Mouse (Mus musculus): ENCODE measurements around the gene Cacna1s. TPM values are rescaled to one million over a fixed set of nuclear protein-coding genes. Genes with fewer than 3 reads are reported as not detected.

The Cacna1s gene
- polyA plus RNA-seq, 1 experiment from 2014 or later: not detected

- Histone ChIP-seq H3K27ac (ENCODE audit: low read depth) (no peak overlapping the region), H3K9ac (no peak overlapping the region), H3K27me3 (ENCODE audit: insufficient read depth, low read length) (no peaks in the 10 kb centered on the region), H3K4me2 (no peak overlapping the region), H3K36me3 (ENCODE audit: insufficient read depth) (no peaks in the 10 kb centered on the region), H3K9me3 (ENCODE audit: low read depth, low read length) (no peaks in the 10 kb centered on the region), H3K4me1 (ENCODE audit: insufficient read depth) (no peaks in the 10 kb centered on the region), H3K4me3 (ENCODE audit: low read depth, low read length) (no peak overlapping the region)
- TF ChIP-seq CTCF (IDR thresholded peaks at IDR 0.05; ENCODE audit: low read depth): peak; percentile 87
- 26% methylated on average over 3 of the region's 3 CpGs for WGBS
- ATAC-seq (ENCODE audit: insufficient read depth): peak; percentile 61; the same call in 1 of the 2 replicates
- peak; percentile 85 for DNase-seq
Measured at GRCm38 (mm10) chr1:136116183-136116582, 63.6 kb downstream of the Cacna1s start.

GRCm38 (mm10) chr1:136117069-136117468 lies 64.5 kb downstream of the Cacna1s start:
- Histone ChIP-seq H3K9ac (no peak overlapping the region), H3K4me2 (no peak overlapping the region), H3K4me3 (ENCODE audit: low read depth, low read length) (no peak overlapping the region), H3K27ac (ENCODE audit: low read depth) (no peak overlapping the region), H3K9me3 (ENCODE audit: low read depth, low read length) (no peaks in the 10 kb centered on the region), H3K36me3 (ENCODE audit: insufficient read depth) (no peaks in the 10 kb centered on the region), H3K27me3 (ENCODE audit: insufficient read depth, low read length) (no peaks in the 10 kb centered on the region), H3K4me1 (ENCODE audit: insufficient read depth) (no peaks in the 10 kb centered on the region)
- 77% methylated on average over 9 of the region's 9 CpGs for WGBS
- TF ChIP-seq CTCF (IDR thresholded peaks at IDR 0.05; ENCODE audit: low read depth): no peak
- no peak for DNase-seq
- no peak for ATAC-seq (ENCODE audit: insufficient read depth)

- peak; percentile 44 for DNase-seq
- Histone ChIP-seq H3K4me3 (ENCODE audit: low read depth, low read length) (no peak overlapping the region), H3K27ac (ENCODE audit: low read depth) (no peak overlapping the region), H3K9ac (no peak overlapping the region), H3K4me2 (no peak overlapping the region), H3K4me1 (ENCODE audit: insufficient read depth) (no peaks in the 10 kb centered on the region), H3K36me3 (ENCODE audit: insufficient read depth) (no peaks in the 10 kb centered on the region), H3K27me3 (ENCODE audit: insufficient read depth, low read length) (no peaks in the 10 kb centered on the region), H3K9me3 (ENCODE audit: low read depth, low read length) (no peaks in the 10 kb centered on the region)
- TF ChIP-seq CTCF (IDR thresholded peaks at IDR 0.05; ENCODE audit: low read depth): no peak
- WGBS: 38% methylated on average over 8 of the region's 8 CpGs
- ATAC-seq (ENCODE audit: insufficient read depth): no peak
Measured at GRCm38 (mm10) chr1:136118875-136119274, 66.3 kb downstream of the Cacna1s start.

- Histone ChIP-seq H3K27me3 (ENCODE audit: insufficient read depth, low read length) (no peaks in the 10 kb centered on the region), H3K4me1 (ENCODE audit: insufficient read depth) (no peaks in the 10 kb centered on the region), H3K27ac (ENCODE audit: low read depth) (no peak overlapping the region), H3K9me3 (ENCODE audit: low read depth, low read length) (no peaks in the 10 kb centered on the region), H3K4me3 (ENCODE audit: low read depth, low read length) (no peak overlapping the region), H3K36me3 (ENCODE audit: insufficient read depth) (no peaks in the 10 kb centered on the region), H3K4me2 (no peak overlapping the region), H3K9ac (no peak overlapping the region)
- no peak for DNase-seq
- no peak for TF ChIP-seq CTCF (IDR thresholded peaks at IDR 0.05; ENCODE audit: low read depth)
- ATAC-seq (ENCODE audit: insufficient read depth): no peak
- 69% methylated on average over 7 of the region's 7 CpGs for WGBS
Measured at GRCm38 (mm10) chr1:136119571-136120262, 67.2 kb downstream of the Cacna1s start.

GRCm38 (mm10) chr1:136120263-136120603 lies 67.7 kb downstream of the Cacna1s start:
- H3K4me3 ChIP-seq (ENCODE audit: low read depth, low read length): no peak overlapping the region

GRCm38 (mm10) chr1:136120785-136121184 lies 68.2 kb downstream of the Cacna1s start:
- ATAC-seq (ENCODE audit: insufficient read depth): no peak
- 45% methylated on average over 6 of the region's 6 CpGs for WGBS

More at GRCm38 (mm10) chr1:136120263-136120603, 67.7 kb downstream of the Cacna1s start:
- Histone ChIP-seq H3K9ac (no peak overlapping the region), H3K4me1 (ENCODE audit: insufficient read depth) (no peaks in the 10 kb centered on the region), H3K36me3 (ENCODE audit: insufficient read depth) (no peaks in the 10 kb centered on the region), H3K4me2 (no peak overlapping the region), H3K27me3 (ENCODE audit: insufficient read depth, low read length) (no peaks in the 10 kb centered on the region), H3K27ac (ENCODE audit: low read depth) (no peak overlapping the region), H3K9me3 (ENCODE audit: low read depth, low read length) (no peaks in the 10 kb centered on the region)
- 36% methylated on average over 1 of the region's 1 CpGs for WGBS
- TF ChIP-seq CTCF (IDR thresholded peaks at IDR 0.05; ENCODE audit: low read depth): no peak
- ATAC-seq (ENCODE audit: insufficient read depth) (no peak), DNase-seq (no peak)

GRCm38 (mm10) chr1:136122030-136122429 lies 69.5 kb downstream of the Cacna1s start:
- TF ChIP-seq CTCF (IDR thresholded peaks at IDR 0.05; ENCODE audit: low read depth): no peak
- Histone ChIP-seq H3K9me3 (ENCODE audit: low read depth, low read length) (no peaks in the 10 kb centered on the region), H3K27me3 (ENCODE audit: insufficient read depth, low read length) (no peaks in the 10 kb centered on the region), H3K9ac (no peak overlapping the region), H3K36me3 (ENCODE audit: insufficient read depth) (no peaks in the 10 kb centered on the region), H3K27ac (ENCODE audit: low read depth) (no peak overlapping the region), H3K4me1 (ENCODE audit: insufficient read depth) (peaks cover 6% of the 10 kb centered on the region; the same call in 1 of the 2 replicates), H3K4me3 (ENCODE audit: low read depth, low read length) (no peak overlapping the region), H3K4me2 (no peak overlapping the region)
- 78% methylated on average over 8 of the region's 8 CpGs for WGBS
- ATAC-seq (ENCODE audit: insufficient read depth): no peak
- DNase-seq: no peak

More at GRCm38 (mm10) chr1:136120785-136121184, 68.2 kb downstream of the Cacna1s start:
- H3K4me1 ChIP-seq (ENCODE audit: insufficient read depth): no peaks in the 10 kb centered on the region
- no peaks in the 10 kb centered on the region for H3K36me3 ChIP-seq (ENCODE audit: insufficient read depth)
- TF ChIP-seq CTCF (IDR thresholded peaks at IDR 0.05; ENCODE audit: low read depth): no peak
- H3K9me3 ChIP-seq (ENCODE audit: low read depth, low read length): no peaks in the 10 kb centered on the region
- H3K9ac ChIP-seq: no peak overlapping the region
- H3K4me2 ChIP-seq: no peak overlapping the region
- H3K27ac ChIP-seq (ENCODE audit: low read depth): no peak overlapping the region
- H3K4me3 ChIP-seq (ENCODE audit: low read depth, low read length): no peak overlapping the region
- no peak for DNase-seq
- H3K27me3 ChIP-seq (ENCODE audit: insufficient read depth, low read length): no peaks in the 10 kb centered on the region

Measured in lung, embryonic 14.5 days (tissue).